Mouse (Mus musculus) cortical plate, adult 2 months (tissue): ENCODE measurements around the gene Atg10.

ENCODE experiments used
- CTCF ChIP-seq: fragments of 200-500 bp; IDR thresholded peaks from 2 replicates; pipeline ENCODE4 v1.5.1; 2011; ENCODE audit warnings: mild to moderate bottlenecking, control low read depth, low read length; ENCODE audit not compliant: insufficient read depth; ENCODE audit errors: extremely low read depth
- POLR2A ChIP-seq: fragments of 200-500 bp; IDR thresholded peaks from 2 replicates; pipeline ENCODE4 v1.6.1; 2011; ENCODE audit warnings: mild to moderate bottlenecking, low read length, control low read depth; ENCODE audit not compliant: insufficient read depth; ENCODE audit errors: extremely low read depth

GRCm38 (mm10) chr13:90933256-90933655, 290.5 kb downstream of the Atg10 start:
- TF ChIP-seq CTCF (no peak), POLR2A (no peak)
